Mouse (Mus musculus) CH12.LX (cell line): ENCODE measurements around the gene Nudc.

ENCODE experiments used
- BHLHE40 ChIP-seq: IDR thresholded peaks from 2 replicates; pipeline ENCODE4 v1.6.1; 2011; ENCODE audit warnings: mild to moderate bottlenecking, low read depth, low read length, improper control_type of control experiment
- CTCF ChIP-seq, 2 experiments: IDR thresholded peaks in 1 of 2; conservative IDR thresholded peaks in 1 of 2; 2 replicates each; pipeline ENCODE4 v1.5.1; 2011 to 2012; ENCODE audit warnings: low read depth in 2 of 2, low read length in 2 of 2, improper control_type of control experiment in 1 of 2, inconsistent platforms in 1 of 2, mild to moderate bottlenecking in 1 of 2, moderate library complexity in 1 of 2
- ETS1 ChIP-seq: conservative IDR thresholded peaks from 2 replicates; pipeline ENCODE4 v1.6.1; 2012; ENCODE audit warnings: low read depth, mild to moderate bottlenecking, inconsistent platforms, low read length, improper control_type of control experiment, moderate library complexity
- JUND ChIP-seq: conservative IDR thresholded peaks from 2 replicates; pipeline ENCODE4 v1.6.1; 2011; ENCODE audit warnings: low read depth, low read length, improper control_type of control experiment
- MAX ChIP-seq: IDR thresholded peaks from 2 replicates; pipeline ENCODE4 v1.6.1; 2011; ENCODE audit warnings: low read length, improper control_type of control experiment
- POLR2A ChIP-seq: IDR thresholded peaks from 2 replicates; pipeline ENCODE4 v1.6.1; 2011; ENCODE audit warnings: low read depth, mild to moderate bottlenecking, improper control_type of control experiment, low read length
- RAD21 ChIP-seq: IDR thresholded peaks from 2 replicates; pipeline ENCODE4 v1.6.1; 2011; ENCODE audit warnings: low read depth, mild to moderate bottlenecking, low read length, improper control_type of control experiment, moderate library complexity
- USF2 ChIP-seq: conservative IDR thresholded peaks from 2 replicates; pipeline ENCODE4 v1.6.1; 2011; ENCODE audit warnings: low read depth, low read length, improper control_type of control experiment
- ZC3H11A ChIP-seq: IDR thresholded peaks from 2 replicates; pipeline ENCODE4 v1.6.1; 2012; ENCODE audit warnings: low read depth, mild to moderate bottlenecking, inconsistent platforms, low read length, improper control_type of control experiment

DNA sequence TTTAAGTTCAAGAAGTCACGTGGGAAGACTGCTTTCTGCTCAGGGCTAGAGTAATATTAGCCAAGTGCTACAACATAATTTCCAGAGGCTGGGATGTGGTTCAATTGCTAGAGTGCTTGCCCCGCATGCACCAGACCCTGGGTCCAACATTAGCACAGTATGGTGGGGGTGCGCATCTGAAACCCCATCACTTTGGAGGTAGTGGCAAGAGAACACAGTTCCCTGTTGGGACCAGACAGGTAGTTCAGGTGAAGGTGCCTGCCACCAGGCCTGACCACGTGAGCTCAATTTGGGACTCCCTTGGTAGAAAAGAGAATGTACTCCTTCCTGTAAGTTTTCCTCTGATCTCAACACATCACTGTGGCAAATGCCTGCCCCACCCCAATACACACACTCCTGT, 50.9 kb downstream of the Nudc start:
- TF ChIP-seq JUND = no peak
- no peak for TF ChIP-seq ZC3H11A
- TF ChIP-seq RAD21 = no peak
- no peak for TF ChIP-seq BHLHE40
- no peak for TF ChIP-seq ETS1
- no peak for TF ChIP-seq CTCF (conservative IDR thresholded peaks at IDR 0.05 in 1 of 2, IDR thresholded peaks at IDR 0.05 in 1 of 2; ENCODE audit: low read depth in 2 of 2, low read length in 2 of 2)
- no peak for TF ChIP-seq USF2
- TF ChIP-seq MAX = no peak
- no peak for TF ChIP-seq POLR2A
